Mouse (Mus musculus): Measurements from ENCODE around the gene Rgp1.
A peak's percentile ranks its signal among the peaks of the same experiment; 100 is the strongest.

Rgp1 gene

DNA sequence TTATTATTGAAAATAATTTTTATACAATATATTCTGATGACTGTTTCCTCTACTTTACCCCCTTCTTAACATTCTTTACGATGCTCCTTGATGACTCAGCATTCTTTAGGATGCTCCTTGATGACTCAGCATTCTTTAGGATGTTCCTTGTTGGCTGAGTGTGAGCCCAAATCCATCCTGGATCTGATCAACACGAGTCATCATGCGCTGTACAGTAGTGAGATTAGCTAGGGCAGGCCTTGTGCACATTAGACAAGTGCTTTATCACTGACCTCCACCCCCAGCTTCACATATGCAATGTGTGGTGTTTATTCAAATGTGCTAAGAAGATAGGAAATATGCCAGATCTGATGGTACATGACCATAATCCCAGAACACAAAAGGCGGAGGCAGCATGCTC lies 19.7 kb downstream of the Rgp1 start:
- DNase-seq (ENCODE audit: low read depth) = no peak

DNA sequence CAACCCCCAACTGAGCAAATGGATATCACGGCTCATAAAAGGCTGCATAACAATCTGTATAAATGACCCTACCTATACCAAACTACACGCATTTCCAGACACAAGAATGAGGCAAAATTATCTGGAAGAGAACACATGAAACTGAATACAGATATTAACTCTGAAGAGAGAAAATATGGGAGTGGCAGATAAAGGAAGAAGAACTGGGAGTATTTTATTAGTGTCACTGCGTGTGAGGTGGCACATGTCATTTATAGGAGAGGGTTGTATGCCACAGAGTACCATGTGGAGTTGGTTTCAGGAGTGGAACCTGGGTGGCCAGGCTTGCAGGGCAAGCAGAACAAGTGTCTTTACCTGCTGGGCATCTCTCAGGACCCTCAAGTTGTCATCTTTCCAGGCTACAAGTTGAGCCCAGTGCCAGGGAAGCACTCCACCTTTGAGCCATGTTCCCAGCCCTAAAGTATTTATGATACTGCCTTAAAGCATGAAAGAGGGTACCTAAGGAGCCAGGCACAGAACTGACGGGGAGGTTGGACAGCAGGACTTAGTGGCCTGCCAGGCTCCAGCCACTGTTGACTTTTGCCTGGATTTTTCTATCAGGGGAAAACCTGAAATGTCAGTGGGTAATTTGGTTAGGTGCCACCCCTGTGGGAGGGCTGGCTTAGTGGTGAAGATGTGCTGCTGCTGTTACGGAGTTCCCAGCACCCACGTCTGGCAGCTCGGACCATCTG lies 20.3 kb downstream of the Rgp1 start:
- DNase-seq (ENCODE audit: low read depth) = no peak

DNA sequence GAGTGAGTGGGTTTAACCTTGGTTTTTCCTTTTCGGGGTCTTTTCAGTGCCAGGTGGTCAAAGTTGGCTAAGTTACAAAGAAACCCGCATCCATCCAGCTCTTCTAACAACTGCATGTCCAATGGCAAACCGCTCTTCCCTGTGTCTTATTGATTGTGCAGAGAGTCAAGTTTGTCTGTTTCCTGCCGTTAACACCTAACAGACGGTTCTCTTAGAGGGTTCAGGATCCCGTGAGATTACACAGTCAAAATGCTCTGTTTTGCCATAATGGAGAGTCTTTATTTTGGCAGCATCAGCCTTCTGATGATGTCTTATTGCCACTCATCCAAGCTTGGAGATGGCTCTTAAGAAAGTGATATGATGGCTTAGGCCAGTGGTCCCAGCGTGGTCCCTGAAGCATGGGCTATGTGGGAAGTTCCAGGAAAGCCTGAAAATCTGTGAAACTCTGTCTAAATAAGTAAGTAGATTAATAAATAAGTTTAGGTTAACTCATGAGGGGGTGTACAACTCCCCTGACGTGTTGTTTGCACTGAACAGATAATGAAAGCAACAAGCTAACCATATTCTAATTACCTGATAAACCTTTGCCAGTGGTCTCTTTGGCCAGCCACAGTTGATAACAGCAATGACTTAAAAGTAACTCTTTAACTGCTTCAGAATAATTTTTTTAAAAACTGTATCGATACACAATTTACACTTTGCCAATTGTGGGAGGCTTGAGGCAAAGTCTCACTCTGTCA lies 21.9 kb downstream of the Rgp1 start:
- no peak for DNase-seq (ENCODE audit: low read depth)

DNA sequence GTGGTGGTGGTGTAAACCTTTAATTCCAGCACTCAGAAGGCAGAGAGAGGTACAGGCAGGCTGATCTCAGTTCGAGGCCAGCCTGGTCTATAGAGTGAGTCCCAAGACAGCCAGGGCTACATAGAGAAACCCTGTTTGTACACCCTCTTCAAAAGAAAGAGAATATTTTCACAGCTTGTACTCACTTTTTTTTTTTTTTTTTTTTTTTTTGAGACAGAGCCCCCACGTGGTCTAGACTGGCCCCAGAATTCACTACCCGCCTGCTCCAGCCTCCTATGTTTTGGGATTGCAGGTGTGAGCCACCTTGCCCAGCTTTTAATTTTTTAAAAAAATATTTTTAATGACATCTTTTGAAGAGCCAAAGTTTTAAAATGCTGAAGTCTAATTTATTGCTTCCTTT lies 25.6 kb downstream of the Rgp1 start:
- no peak for DNase-seq (ENCODE audit: low read depth)

DNA sequence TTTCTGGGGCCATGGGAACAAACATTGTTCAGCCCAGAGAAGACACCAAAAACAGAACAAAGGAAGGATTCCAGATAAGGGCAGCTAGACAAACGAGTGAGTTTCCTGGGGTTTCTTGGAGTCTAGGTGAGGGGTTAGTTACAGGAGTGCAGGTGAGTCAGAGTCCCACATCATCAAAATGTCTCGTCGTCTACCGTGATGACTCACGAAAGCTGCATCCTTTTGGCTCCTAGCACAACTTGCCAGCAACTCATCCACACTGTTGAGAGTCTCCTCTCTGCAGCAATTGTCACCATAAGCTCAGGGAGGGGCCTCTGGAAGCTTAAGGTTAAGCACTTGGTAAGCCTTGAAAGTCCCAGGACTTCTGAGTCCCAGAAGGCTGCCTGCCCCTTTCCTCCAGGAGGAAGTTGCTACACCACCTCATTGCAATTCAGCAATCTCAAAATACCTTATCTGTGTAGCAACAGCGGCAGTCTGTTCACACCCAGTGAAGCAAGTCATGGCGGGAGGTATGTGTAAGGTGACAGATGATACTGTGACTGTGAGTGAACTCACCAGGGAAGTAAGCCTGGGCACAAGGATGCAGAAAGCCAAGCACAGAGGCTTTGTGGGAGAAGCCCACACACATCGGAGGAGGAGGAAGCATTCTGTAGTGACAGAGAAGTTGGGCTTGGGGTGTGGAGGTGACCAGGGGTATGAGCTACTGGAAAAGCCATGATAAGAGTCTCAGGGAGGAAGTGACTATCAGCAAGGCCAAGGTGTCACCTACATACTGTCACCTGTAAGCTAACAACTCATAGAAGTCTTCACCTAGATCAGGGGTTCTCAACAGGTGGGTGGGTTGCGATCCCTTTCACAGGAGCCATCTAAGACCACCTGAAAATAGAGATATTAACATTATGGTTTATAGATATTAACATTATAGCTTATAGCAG lies 26.5 kb downstream of the Rgp1 start:
- DNase-seq (ENCODE audit: low read depth) = no peak

DNA sequence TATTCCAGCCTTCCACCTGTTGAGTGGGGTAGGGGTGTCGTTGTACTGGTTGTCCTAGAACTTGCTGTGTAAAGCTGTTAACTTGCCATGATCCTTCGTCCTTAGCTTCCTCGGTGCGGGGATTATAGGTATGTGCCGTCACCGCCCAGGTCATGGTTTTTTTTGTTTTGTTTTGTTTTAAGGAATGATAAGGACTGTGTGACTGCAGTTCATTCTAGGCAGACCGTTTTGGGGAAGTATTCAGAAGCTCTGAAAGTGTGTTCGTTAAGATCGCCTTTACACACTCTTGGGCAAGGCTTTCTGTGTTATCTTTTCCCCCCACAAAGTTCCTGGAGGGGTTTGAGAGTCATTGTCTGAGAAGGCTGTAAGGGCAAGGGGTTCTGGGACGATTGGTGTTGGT lies 34.0 kb downstream of the Rgp1 start:
- DNase-seq (ENCODE audit: low read depth) = no peak

DNA sequence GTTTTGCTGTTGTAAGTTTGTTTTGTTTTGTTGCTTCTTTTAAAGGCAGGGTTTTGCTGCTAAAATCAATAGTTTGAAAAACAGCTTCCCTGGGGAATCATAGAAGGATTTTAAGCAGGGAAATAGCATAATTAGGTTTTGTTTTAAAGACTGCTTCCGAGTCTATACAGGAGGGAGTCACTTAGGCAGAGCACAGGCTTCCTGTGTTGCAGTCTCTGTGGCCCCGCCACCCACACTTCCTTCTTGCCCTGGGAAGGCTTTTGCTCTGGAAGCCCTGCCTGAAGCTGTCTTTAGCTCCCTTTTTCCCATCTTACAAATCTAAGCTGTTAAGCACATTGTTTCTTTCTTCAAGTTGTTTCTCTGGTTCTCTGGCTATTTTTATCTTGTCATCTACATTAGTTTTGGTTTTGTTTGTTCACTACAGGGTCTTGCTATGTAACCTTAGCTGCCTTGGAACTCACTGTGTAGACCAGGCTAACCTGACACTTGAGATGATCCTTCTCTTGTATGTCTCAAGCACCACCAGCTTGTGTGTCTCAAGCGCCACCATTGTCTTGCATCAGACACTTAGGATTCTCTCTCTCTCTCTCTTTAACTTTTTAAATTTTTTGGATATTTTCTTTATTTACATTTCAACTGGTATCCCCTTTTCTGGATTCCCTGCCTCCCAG lies 34.7 kb downstream of the Rgp1 start:
- DNase-seq (ENCODE audit: low read depth) = no peak

DNA sequence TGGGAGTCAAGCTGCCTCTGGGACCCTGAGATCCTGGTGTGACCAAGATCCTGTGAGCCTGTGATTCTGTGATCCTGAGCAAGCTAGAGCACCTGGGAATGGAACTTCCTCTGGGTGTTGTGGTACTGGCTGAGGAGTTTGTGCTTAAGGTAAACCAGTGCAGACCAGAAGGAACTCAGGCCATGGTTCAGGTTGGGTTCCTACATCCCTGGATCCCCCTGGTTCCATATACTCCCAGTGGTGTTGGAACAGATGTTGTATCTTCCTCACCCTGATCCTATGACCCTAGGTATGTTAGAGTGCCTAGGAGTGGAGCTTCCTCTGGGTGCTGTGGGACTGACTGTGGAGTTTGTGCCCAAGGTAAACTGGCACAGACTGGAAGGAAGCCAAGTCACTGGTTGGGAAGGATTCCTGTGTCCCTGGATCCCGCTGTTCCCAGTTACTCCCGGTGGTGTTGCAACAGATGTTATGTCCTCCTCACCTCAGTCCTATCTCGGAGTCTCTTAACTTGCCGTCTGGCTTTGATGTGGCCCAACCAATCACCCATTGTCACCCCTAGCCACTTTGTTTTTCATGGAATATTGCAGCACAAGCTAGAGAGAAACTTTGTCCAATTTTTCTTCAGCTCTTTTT lies 41.7 kb downstream of the Rgp1 start:
- no peak for DNase-seq (ENCODE audit: low read depth)

DNA sequence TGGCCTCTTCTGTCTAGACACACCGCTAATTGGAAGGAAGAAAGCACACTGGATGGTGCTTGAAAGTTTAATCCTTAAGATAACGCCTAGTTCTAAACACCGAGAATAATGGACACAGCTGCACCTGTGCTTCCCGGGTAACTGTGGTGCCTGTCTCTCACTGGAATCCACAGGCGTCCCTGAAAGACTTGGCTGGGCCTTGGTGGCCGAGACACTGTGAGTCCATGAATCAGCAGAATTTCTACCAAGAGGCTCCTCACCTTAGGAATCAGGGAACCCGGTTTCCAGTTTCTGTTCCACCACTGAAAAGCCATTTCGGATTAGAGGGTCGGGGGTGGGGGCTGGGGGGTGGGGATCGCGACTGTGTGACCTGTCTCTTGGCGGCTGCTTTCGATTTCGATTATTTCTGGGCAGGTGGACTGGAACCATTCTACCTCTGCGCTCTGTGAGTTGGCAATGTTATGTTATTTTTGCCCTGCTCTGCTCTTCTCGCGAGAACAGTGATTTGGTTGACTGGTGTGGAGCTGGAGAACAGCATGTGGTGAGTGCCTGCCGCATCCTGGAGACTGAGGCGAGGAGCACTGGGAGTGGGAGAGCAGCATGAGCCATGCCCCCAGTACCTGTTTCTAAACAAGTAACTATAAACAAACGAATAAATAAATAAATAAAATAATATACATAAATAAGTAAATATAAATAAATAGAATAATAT lies 50.7 kb downstream of the Rgp1 start:
- no peak for DNase-seq (ENCODE audit: low read depth)

DNA sequence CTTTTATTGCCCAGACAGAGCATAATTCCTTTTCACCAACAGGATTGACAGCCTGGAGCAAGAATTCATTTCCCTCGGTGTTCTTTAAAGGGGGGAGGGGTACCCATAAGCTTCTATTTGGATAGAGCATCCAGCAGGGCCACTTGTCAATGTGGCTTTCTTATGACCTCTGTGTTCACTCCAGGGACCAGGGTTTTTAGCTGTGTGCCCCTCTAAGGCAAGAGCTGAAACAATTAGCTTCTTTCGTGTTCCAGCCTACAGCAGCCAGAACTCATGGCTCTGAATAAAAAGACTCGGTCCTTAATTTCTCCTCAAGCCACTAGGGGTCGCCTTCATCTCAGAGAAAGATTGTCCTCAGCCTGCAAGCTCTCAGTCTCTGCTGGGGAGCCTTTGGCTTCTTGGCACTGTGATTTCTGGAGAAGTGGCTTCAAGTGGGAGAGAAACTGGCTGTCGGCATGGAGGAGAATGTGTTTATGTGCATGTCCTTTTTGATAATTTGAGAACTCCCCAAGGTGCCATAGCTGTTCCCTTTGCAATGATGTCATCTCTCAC lies 51.6 kb downstream of the Rgp1 start:
- DNase-seq (ENCODE audit: low read depth) = peak; percentile 75

DNA sequence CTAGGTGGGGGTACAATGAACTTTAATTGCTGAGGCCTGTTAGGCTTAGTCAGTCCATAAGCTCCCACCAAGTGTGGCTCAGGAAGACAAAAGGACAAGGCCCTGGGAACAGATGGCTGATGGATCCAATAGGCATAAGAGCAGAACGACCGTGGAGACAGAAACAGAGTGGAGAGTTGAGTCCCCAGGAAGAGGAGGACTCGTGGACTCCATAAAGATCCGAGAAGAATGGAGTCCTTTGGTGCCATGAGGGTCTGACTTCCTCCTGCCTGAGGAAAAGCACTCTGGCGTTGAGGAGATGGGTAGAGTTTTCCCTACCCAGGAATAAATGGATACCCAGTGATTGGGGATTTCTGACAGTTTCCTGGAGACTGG lies 52.1 kb downstream of the Rgp1 start:
- no peak for DNase-seq (ENCODE audit: low read depth)

DNA sequence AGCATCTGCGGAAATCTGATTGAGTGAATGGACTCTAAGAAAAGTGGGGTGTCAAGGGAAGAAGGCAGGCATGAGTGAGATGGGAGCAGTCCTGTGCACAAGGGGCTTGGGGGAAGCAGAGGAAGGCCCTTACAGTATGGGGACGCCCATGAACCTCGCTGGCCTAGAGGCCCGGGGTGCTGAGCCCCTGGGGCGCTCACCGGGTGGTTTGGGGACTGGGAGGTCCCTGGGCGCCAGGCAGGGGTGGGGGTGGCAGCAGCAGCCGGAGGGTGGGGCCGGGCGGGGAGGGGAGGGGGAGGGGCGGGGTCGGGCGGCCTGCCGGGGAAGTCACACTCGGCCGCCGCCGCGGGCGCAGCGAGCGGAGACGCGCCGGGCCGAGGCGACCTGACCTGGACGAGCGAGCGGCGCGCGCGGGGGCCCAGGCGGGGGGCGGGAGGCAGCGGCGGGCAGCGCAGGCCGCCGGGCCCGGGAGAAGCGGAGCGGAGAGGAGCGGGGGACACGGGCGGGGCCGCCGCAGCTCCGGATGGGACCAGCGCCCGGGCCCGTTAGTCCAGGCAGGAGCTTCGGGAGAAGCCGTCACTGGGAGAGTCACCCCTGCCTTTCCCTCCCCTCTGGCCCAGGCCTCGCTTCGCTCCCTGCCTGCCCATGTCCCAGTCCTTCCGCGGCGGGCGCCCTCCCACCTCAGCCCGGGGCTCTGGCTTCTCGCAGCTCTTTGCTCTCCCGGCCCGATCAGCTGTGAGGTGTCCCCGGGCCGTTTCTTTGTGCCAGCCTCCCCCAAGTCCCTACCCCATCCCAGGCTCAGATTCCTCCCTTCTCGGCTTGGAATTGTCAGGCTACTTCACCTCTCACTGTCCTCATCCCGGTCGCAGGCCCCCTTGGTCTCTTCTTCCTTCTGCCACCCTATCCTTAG lies 52.8 kb downstream of the Rgp1 start, which contains the start of gene Npr2:
TSS of gene Npr2 (plus strand) at position 890 of the 910 bp plus-strand sequence.
- DNase-seq (ENCODE audit: low read depth) = no peak

DNA sequence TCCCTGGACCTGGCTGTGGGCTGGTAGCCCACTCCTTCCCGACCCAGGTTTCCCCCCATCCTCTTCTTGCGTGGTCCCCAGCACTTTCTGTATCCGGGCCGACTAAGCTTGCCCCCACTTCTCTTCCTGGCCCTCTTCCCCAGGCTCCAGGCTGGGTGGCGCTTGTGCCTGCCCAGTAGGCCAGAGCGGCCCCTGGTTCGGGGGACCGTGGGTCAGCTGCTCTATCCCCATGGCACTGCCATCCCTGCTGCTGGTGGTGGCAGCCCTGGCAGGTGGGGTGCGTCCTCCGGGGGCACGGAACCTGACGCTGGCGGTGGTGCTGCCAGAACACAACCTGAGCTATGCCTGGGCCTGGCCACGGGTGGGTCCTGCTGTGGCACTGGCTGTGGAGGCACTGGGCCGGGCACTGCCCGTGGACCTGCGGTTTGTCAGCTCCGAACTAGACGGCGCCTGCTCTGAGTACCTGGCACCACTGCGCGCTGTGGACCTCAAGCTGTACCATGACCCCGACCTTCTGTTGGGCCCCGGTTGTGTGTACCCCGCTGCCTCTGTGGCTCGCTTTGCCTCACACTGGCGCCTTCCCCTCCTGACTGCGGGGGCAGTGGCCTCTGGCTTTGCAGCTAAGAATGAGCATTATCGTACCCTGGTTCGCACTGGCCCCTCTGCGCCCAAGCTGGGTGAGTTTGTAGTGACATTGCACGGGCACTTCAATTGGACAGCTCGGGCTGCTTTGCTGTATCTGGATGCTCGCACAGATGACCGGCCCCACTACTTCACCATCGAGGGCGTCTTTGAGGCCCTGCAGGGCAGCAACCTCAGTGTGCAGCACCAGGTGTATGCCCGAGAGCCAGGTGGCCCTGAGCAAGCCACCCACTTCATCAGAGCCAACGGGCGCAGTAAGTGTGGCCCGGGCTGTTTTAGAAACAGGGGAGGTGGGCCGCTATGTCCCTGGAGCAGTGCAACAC lies 53.7 kb downstream of the Rgp1 start:
- DNase-seq (ENCODE audit: low read depth) = no peak

DNA sequence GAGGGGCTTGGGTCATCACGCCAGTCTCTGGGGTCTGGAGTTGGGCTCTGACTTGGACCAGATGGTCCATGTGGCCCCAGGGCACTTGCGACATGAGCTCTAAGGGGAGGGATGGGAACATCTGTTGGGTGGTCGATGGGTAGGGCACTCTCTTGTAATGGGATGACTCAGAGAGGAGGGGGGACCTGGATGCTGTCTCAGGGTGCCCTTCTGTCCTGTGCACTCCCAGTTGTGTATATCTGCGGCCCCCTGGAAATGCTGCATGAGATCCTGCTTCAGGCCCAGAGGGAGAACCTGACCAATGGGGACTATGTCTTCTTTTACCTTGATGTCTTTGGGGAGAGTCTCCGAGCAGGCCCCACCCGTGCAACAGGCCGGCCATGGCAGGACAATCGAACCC lies 54.8 kb downstream of the Rgp1 start:
- no peak for DNase-seq (ENCODE audit: low read depth)

DNA sequence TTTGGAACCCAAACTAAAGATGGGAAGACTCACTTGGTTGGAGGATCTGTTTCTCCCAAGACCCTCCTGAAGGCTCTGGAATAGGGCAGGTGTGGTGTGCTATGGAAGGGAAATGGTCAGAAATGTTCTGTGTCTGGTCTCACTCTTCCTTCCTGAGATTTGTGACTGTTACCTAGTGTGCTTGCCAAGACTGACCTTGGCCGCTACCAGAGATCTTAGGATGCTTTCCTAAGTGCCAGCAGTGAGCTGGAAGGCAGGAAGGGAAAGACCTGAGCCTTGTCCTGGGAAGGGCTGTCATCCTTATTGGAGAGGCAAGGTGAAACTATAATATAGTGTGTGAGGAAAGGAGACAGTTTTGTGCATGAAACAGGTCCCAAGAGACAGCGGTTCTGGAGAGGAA lies 55.2 kb downstream of the Rgp1 start:
- no peak for DNase-seq (ENCODE audit: low read depth)

DNA sequence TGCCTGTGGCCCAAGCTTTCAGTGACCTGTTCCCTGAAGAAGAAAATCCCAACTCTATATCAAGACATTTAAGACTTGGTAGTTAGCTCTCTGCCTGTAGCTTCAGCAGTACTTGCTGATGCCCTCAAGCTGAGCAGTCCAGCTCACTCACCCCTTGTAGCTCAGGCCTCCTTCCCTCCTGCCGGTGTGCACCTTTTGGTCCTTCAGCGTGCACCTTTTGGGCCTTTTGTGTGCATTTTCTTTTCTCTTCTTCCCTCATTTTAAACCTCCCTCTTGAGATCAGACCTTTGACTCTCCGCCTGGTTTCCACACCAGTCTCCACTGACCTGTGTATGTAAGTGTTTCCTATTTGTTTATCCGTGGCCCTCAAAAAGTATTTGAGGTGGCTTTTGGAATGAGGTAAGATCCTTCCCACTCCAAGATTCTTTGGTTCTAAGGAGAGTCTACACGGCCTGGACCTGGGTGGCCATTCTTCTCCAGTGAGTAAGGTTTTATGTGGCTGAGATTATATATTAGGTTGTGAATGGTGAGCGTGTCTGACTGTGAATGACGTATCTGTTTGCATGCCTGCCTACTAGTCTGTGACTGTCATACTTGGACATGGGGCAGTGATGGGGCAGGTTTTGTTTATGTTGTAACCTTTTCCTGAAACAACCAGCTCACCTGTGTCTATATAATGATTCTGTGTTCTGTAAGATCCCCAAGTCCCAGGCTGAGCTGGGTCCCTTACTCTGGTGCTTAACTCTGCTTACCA lies 56.3 kb downstream of the Rgp1 start:
- no peak for DNase-seq (ENCODE audit: low read depth)

DNA sequence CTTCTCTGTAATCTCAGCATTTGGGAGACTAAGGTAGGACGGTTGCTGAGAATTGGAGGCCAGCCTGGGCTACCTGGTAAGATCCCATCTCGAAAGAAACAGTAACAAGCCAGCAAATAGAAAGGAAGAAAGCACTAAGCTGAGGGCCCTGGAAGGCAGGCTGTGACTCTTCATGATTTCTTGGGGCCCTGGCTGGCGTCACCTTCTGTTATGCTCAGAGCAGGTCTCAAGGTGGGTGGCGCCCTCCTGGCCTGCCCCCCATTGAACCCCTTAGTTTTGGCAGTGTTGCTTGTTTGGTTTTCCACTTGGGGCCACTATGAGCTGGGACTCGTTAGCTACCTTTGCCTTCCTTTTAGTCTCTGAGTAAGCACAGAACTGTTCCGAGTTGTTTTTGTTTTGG lies 58.2 kb downstream of the Rgp1 start:
- no peak for DNase-seq (ENCODE audit: low read depth)
